Mouse (Mus musculus): ENCODE measurements around the gene Mucl3.

DNA sequence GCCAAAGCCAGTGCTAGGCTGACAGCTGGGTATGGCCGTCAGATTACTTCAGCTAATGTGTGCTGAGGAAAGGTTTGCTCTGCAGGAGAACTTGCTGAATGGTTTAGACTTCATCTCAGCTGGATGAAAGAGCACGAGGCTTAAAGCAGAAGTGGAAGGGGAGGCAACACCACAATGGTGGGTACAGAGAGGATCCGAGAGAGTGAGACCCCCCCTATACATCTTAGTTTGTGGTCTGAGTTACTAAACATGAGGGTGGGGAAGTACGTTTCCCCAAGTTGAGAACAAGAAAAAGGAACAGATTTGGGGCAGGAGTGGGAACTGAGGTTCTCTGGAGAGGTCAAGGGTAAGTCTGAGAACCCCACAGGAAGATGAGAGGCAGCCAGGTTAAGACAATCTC, 48.9 kb upstream of the Mucl3 start:
- TF ChIP-seq CTCF (conservative IDR thresholded peaks at IDR 0.05 in 1 of 2, IDR thresholded peaks at IDR 0.05 in 1 of 2; ENCODE audit: low read depth in 2 of 2, low read length in 2 of 2) (no peak), MAFK (IDR thresholded peaks at IDR 0.05; ENCODE audit: insufficient replicate concordance, low read length) (no peak), POLR2A (IDR thresholded peaks at IDR 0.05; ENCODE audit: low read depth, low read length) (no peak), ETS1 (conservative IDR thresholded peaks at IDR 0.05; ENCODE audit: low read depth, low read length) (no peak)
